Mouse (Mus musculus): ENCODE data around the gene Cox6a2.

DNA sequence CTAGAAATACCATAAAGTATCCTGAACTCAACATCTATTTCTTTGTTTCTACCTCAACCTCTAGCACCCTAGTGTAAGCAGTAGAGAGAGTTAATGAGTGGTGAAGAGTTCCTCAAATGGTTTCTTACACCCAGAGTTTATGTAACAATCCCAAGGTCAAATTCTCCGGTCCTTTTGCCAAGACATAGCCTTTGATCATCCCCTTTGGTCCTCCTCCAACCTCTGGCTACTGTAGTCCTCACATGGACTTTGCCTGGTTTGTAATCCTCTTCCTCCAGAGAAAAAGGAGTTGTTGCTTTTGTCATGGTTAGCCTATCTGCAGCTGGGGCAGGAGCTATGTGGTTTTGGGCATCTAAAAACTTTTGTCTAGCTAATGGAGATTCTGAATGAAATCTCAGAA, 29.3 kb upstream of the Cox6a2 start:
- TF ChIP-seq HCFC1 (IDR thresholded peaks at IDR 0.05; ENCODE audit: borderline replicate concordance, insufficient read depth, low read length) (no peak), MAFK (IDR thresholded peaks at IDR 0.05; ENCODE audit: insufficient read depth, low read depth, low read length) (no peak)

Data from ES-E14 (cell line).